Mouse (Mus musculus): ENCODE data around the gene AC129217.1.

DNA sequence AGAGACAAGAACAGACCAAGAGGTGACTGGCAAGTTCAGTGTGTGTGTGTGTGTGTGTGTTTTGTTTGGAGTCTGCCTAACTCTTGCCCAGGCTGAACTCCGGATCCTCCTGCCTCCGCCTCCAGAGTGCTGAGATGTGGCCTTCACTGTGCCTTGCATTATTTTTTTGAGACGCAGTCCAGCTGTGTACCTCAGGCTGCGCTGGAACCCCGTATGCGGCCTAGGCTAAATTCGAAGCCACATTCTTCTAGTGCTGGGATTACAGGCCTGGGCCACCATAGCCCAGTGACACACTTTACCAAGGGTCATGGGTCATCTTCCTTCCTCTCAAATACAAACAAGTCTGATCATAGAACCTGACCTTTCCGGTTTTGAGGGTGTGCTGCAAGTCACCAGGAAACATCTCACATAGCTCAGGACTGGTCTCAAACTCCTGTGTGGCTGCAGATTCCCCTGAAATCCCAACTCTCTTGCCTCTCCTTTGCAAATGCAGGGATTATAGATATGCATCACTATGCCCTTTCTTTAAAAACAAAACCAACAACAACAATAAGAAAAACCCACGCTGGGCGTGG, 42.8 kb downstream of the AC129217.1 start:
- TF ChIP-seq POLR2A (IDR thresholded peaks at IDR 0.05; ENCODE audit: extremely low read depth, insufficient read depth, low read length) (no peak), CTCF (IDR thresholded peaks at IDR 0.05; ENCODE audit: low read depth, low read length) (no peak)

Data from liver, adult 2 months (tissue).